Mouse (Mus musculus) midbrain, postnatal 0 days (tissue): Measurements from ENCODE around the gene Amotl2. TPM values are rescaled to one million over a fixed set of nuclear protein-coding genes. Genes with fewer than 3 reads are reported as not detected.

ENCODE experiments used
- ATAC-seq: fragments of 200-750 bp; cut with Nextera tagmentation; 2 replicates; pipeline ENCODE4 v1.8.0; 2017; ENCODE audit warnings: moderate number of reproducible peaks, mild to moderate bottlenecking, moderate TSS enrichment, moderate library complexity; ENCODE audit not compliant: low FRiP score
- DNase-seq: peaks from one replicate; pipeline ENCODE4 v3.0.0-alpha.2; 2015; ENCODE audit warnings: low spot score
- H3K27ac ChIP-seq: fragments of 300-500 bp; sonication (generic); 2 replicates; pipeline ENCODE4 v1.5.1; 2014; ENCODE audit warnings: low read depth, mild to moderate bottlenecking, low read length, mixed read lengths
- H3K27me3 ChIP-seq: fragments of 300-500 bp; sonication (generic); 2 replicates; pipeline ENCODE4 v1.6.1; 2014; ENCODE audit warnings: low read length, control low read depth, mixed read lengths; ENCODE audit not compliant: insufficient read depth
- H3K36me3 ChIP-seq: fragments of 300-500 bp; sonication (generic); 2 replicates; pipeline ENCODE4 v1.6.1; 2014; ENCODE audit warnings: low read length, control low read depth, mixed read lengths; ENCODE audit not compliant: insufficient read depth
- H3K4me1 ChIP-seq: fragments of 300-500 bp; sonication (generic); 2 replicates; pipeline ENCODE4 v1.6.1; 2014; ENCODE audit warnings: mild to moderate bottlenecking, control low read depth, antibody characterized with exemption, low read length, mixed read lengths; ENCODE audit not compliant: insufficient read depth
- H3K4me2 ChIP-seq: fragments of 300-500 bp; sonication (generic); 2 replicates; pipeline ENCODE4 v1.6.1; 2014; ENCODE audit warnings: low read depth, mild to moderate bottlenecking, low read length, mixed read lengths; ENCODE audit not compliant: poor library complexity, severe bottlenecking
- H3K4me3 ChIP-seq: fragments of 300-500 bp; sonication (generic); 2 replicates; pipeline ENCODE4 v1.5.1; 2014; ENCODE audit warnings: low read depth, mild to moderate bottlenecking, low read length, moderate library complexity
- H3K9ac ChIP-seq: fragments of 300-500 bp; sonication (generic); replicated peaks from 2 replicates; pipeline ENCODE4 v1.6.1; 2014; ENCODE audit warnings: mild to moderate bottlenecking, low read length, moderate library complexity, mixed read lengths; ENCODE audit not compliant: poor library complexity, severe bottlenecking
- H3K9me3 ChIP-seq: fragments of 300-500 bp; sonication (generic); 2 replicates; pipeline ENCODE4 v1.6.1; 2016; ENCODE audit warnings: low read length, control low read depth
- CTCF ChIP-seq: IDR thresholded peaks from 2 replicates; pipeline ENCODE4 v1.5.1; 2016; ENCODE audit warnings: antibody characterized with exemption, mild to moderate bottlenecking
- WGBS: fragments of 180-500 bp; shearing (Covaris S2); extraction: QIAGEN DNeasy Blood & Tissue Kit; methylation state at CpG from one replicate; pipeline ENCODE4 v1.1.7; 2014; 5-methylcytosine and 5-hydroxymethylcytosine counted together
- polyA plus RNA-seq: library from polyadenylated mRNA; unstranded; fragments of >200 nt; fragmentation: Nextera tagmentation; extraction: Ambion mirVana; gene quantifications from 2 replicates; pipeline ENCODE4 v1.2.1, GENCODE M21; 2015
- total RNA-seq: library from RNA; depleted of rRNA; stranded (reverse); fragments of >200 nt; gene quantifications from 2 replicates; pipeline ENCODE4 v1.2.3, GENCODE M21; 2014

Amotl2 gene
- total and polyA plus RNA-seq, 2 experiments from 2014 or later, result 31.5 to 125 TPM

GRCm38 (mm10) chr9:102724942-102725341 is 8.5 kb downstream of the Amotl2 start:
- no peak overlapping the region for H3K4me2 ChIP-seq
- H3K9me3 ChIP-seq, result no peaks in the 10 kb centered on the region
- H3K9ac ChIP-seq, result no peak overlapping the region
- ATAC-seq (no peak), DNase-seq (no peak)
- H3K27ac ChIP-seq, result no peak overlapping the region
- no peak overlapping the region for H3K4me3 ChIP-seq
- H3K4me1 ChIP-seq, result peaks cover 27% of the 10 kb centered on the region
- H3K36me3 ChIP-seq, result peaks cover 67% of the 10 kb centered on the region
- H3K27me3 ChIP-seq, result no peaks in the 10 kb centered on the region
- TF ChIP-seq CTCF, result no peak
- WGBS, result 77% methylated on average over 7 of the region's 7 CpGs

GRCm38 (mm10) chr9:102725958-102726654 is 9.6 kb downstream of the Amotl2 start:
- WGBS, result 3% methylated on average over 20 of the region's 22 CpGs
- DNase-seq, result peak; percentile 79
- peak overlapping the region; percentile 18 for H3K4me2 ChIP-seq
- TF ChIP-seq CTCF, result peak; percentile 39
- H3K27ac ChIP-seq, result peak overlapping the region; percentile 59; the same call in 1 of the 2 replicates
- no peak overlapping the region for H3K4me3 ChIP-seq
- peaks cover 70% of the 10 kb centered on the region for H3K36me3 ChIP-seq
- H3K4me1 ChIP-seq, result peaks cover 17% of the 10 kb centered on the region; the same call in 1 of the 2 replicates
- H3K27me3 ChIP-seq, result no peaks in the 10 kb centered on the region
- 0 out of 2 replicates have a peak overlapping the region, but pooled peaks have one; percentile 42 for H3K9ac ChIP-seq
- 0 out of 2 replicates have a peak, but pooled peaks have one; percentile 36 for ATAC-seq
- H3K9me3 ChIP-seq, result no peaks in the 10 kb centered on the region

GRCm38 (mm10) chr9:102726811-102727210 is 10.3 kb downstream of the Amotl2 start:
- Histone ChIP-seq H3K27ac (peak overlapping the region; percentile 59; the same call in 1 of the 2 replicates), H3K4me2 (no peak overlapping the region), H3K4me3 (no peak overlapping the region), H3K36me3 (peaks cover 77% of the 10 kb centered on the region), H3K9ac (0 out of 2 replicates have a peak overlapping the region, but pooled peaks have one; percentile 42), H3K9me3 (no peaks in the 10 kb centered on the region), H3K27me3 (no peaks in the 10 kb centered on the region), H3K4me1 (peaks cover 15% of the 10 kb centered on the region; the same call in 1 of the 2 replicates)
- no peak for DNase-seq
- 67% methylated on average over 3 of the region's 3 CpGs for WGBS
- no peak for TF ChIP-seq CTCF
- no peak for ATAC-seq

DNA sequence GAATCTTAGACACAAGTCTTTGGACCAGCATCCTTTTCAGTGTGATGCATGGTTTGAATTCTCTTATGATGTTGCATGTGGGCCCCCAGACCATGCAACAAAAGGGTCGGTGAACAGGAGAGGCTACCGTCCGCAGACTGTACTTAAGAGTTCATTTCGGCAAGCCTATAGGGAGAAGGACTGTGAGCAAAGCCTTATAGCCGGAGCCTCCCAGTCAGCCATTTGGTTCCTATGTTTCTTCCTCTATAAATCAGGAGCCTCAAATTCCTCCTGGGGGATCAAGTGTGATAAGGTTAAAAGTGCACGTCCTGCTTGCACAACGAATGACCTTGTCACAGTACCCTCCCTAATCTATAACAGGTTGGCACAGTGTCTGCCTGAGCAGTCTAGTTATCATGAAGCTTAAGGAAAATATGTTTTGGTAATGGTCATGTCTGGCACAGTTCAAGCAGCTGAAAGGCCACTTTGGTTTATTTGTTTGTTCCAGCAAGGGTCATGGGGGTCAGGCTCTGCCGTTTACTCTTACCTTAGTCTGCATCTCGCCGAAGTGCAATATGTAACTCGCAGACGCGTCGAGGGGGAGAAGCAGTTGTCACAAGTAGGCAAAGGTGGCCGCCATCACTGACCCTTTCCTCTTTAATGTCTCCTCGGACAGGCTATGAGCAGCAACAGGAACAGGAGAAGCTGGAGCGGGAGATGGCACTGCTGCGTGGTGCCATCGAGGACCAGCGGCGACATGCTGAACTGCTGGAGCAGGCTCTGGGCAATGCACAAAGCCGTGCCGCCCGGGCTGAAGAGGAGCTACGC is 11.4 kb downstream of the Amotl2 start:
- no peak overlapping the region for H3K4me3 ChIP-seq
- H3K4me1 ChIP-seq, result peaks cover 11% of the 10 kb centered on the region; the same call in 1 of the 2 replicates
- H3K27ac ChIP-seq, result no peak overlapping the region
- no peaks in the 10 kb centered on the region for H3K27me3 ChIP-seq
- TF ChIP-seq CTCF, result no peak
- 92% methylated on average over 25 of the region's 25 CpGs for WGBS
- ATAC-seq (no peak), DNase-seq (no peak)
- peaks cover 86% of the 10 kb centered on the region for H3K36me3 ChIP-seq
- no peaks in the 10 kb centered on the region for H3K9me3 ChIP-seq
- H3K4me2 ChIP-seq, result no peak overlapping the region
- no peak overlapping the region for H3K9ac ChIP-seq

DNA sequence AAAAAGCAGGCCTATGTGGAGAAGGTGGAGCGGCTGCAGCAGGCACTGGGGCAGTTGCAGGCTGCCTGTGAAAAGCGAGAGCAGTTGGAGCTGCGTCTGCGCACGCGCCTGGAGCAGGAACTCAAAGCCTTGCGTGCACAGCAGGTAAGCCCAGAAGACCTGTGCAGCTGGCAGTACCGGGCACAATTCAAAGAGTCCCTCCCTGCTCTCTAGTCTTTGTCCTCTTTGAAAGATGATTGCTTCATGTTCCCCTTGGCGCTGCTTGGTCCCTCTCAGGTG is 11.9 kb downstream of the Amotl2 start:
- 90% methylated on average over 9 of the region's 9 CpGs for WGBS
- H3K4me1 ChIP-seq, result peaks cover 8% of the 10 kb centered on the region; the same call in 1 of the 2 replicates
- H3K4me2 ChIP-seq, result no peak overlapping the region
- ATAC-seq (no peak), DNase-seq (no peak)
- no peak overlapping the region for H3K27ac ChIP-seq
- no peak for TF ChIP-seq CTCF
- H3K9me3 ChIP-seq, result no peaks in the 10 kb centered on the region
- no peaks in the 10 kb centered on the region for H3K27me3 ChIP-seq
- H3K36me3 ChIP-seq, result peaks cover 84% of the 10 kb centered on the region
- no peak overlapping the region for H3K9ac ChIP-seq
- no peak overlapping the region for H3K4me3 ChIP-seq
